Mouse (Mus musculus) hindbrain, postnatal 0 days (tissue): ENCODE measurements at regions not wholly inside any gene's neighbourhood (a gene's known extent, or its start where the extent isn't known, plus 50 kb on each side); places are given as distances from the start of the nearest gene placed in this dataset.

Experiments
- ATAC-seq: fragments of 200-750 bp; cut with Nextera tagmentation; 2 replicates; pipeline ENCODE4 v1.8.0; 2017; ENCODE audit warnings: mild to moderate bottlenecking, moderate TSS enrichment, moderate library complexity
- DNase-seq: peaks from one replicate; pipeline ENCODE4 v3.0.0-alpha.2; 2015; ENCODE audit warnings: low spot score
- H3K27ac ChIP-seq: fragments of 300-500 bp; sonication (generic); 2 replicates; pipeline ENCODE4 v1.5.1; 2014; ENCODE audit warnings: mild to moderate bottlenecking
- H3K27me3 ChIP-seq: fragments of 300-500 bp; sonication (generic); 2 replicates; pipeline ENCODE4 v1.6.1; 2014; ENCODE audit warnings: low read length, mixed read lengths; ENCODE audit not compliant: insufficient read depth
- H3K36me3 ChIP-seq: fragments of 300-500 bp; sonication (generic); 2 replicates; pipeline ENCODE4 v1.6.1; 2014; ENCODE audit warnings: low read length, mixed read lengths; ENCODE audit not compliant: insufficient read depth
- H3K4me1 ChIP-seq: fragments of 300-500 bp; sonication (generic); 2 replicates; pipeline ENCODE4 v1.6.1; 2014; ENCODE audit warnings: antibody characterized with exemption, low read length, mixed read lengths; ENCODE audit not compliant: insufficient read depth
- H3K4me2 ChIP-seq: fragments of 300-500 bp; sonication (generic); 2 replicates; pipeline ENCODE4 v1.6.1; 2014; ENCODE audit warnings: low read depth, mild to moderate bottlenecking, low read length, moderate library complexity, mixed read lengths
- H3K4me3 ChIP-seq: fragments of 300-500 bp; sonication (generic); 2 replicates; pipeline ENCODE4 v1.5.1; 2014; ENCODE audit warnings: low read length
- H3K9ac ChIP-seq: fragments of 300-500 bp; sonication (generic); replicated peaks from 2 replicates; pipeline ENCODE4 v1.6.1; 2014; ENCODE audit warnings: mild to moderate bottlenecking, low read length, moderate library complexity, mixed read lengths
- H3K9me3 ChIP-seq: fragments of 300-500 bp; sonication (generic); 2 replicates; pipeline ENCODE4 v1.6.1; 2016; ENCODE audit warnings: low read length, mixed read lengths
- CTCF ChIP-seq: IDR thresholded peaks from 2 replicates; pipeline ENCODE4 v1.5.1; 2016; ENCODE audit warnings: antibody characterized with exemption, control low read depth, low read depth
- WGBS: fragments of 180-500 bp; shearing (Covaris S2); extraction: QIAGEN DNeasy Blood & Tissue Kit; methylation state at CpG from one replicate; pipeline ENCODE4 v1.1.7; 2014; 5-methylcytosine and 5-hydroxymethylcytosine counted together

GRCm38 (mm10) chr17:45953523-45953922, 78.6 kb downstream of the Vegfa start:
- DNase-seq (no peak), ATAC-seq (no peak)
- Histone ChIP-seq H3K9ac (no peak overlapping the region), H3K36me3 (no peaks in the 10 kb centered on the region), H3K4me2 (no peak overlapping the region), H3K27me3 (no peaks in the 10 kb centered on the region), H3K27ac (no peak overlapping the region), H3K9me3 (no peaks in the 10 kb centered on the region), H3K4me3 (no peak overlapping the region), H3K4me1 (no peaks in the 10 kb centered on the region)
- TF ChIP-seq CTCF, result no peak
- WGBS, result 85% methylated on average over 8 of the region's 8 CpGs

GRCm38 (mm10) chr17:45950533-45951164, 81.5 kb downstream of the Vegfa start:
- no peak overlapping the region for H3K4me2 ChIP-seq
- H3K4me3 ChIP-seq, result no peak overlapping the region
- WGBS, result 53% methylated on average over 9 of the region's 9 CpGs
- H3K27me3 ChIP-seq, result no peaks in the 10 kb centered on the region
- DNase-seq, result no peak
- H3K9ac ChIP-seq, result no peak overlapping the region
- no peak overlapping the region for H3K27ac ChIP-seq
- H3K4me1 ChIP-seq, result no peaks in the 10 kb centered on the region
- ATAC-seq, result no peak
- H3K36me3 ChIP-seq, result no peaks in the 10 kb centered on the region
- TF ChIP-seq CTCF, result no peak
- H3K9me3 ChIP-seq, result no peaks in the 10 kb centered on the region

- WGBS, result 93% methylated on average over 6 of the region's 6 CpGs
Measured at GRCm38 (mm10) chr17:45949141-45949540, 83.0 kb downstream of the Vegfa start.

DNA sequence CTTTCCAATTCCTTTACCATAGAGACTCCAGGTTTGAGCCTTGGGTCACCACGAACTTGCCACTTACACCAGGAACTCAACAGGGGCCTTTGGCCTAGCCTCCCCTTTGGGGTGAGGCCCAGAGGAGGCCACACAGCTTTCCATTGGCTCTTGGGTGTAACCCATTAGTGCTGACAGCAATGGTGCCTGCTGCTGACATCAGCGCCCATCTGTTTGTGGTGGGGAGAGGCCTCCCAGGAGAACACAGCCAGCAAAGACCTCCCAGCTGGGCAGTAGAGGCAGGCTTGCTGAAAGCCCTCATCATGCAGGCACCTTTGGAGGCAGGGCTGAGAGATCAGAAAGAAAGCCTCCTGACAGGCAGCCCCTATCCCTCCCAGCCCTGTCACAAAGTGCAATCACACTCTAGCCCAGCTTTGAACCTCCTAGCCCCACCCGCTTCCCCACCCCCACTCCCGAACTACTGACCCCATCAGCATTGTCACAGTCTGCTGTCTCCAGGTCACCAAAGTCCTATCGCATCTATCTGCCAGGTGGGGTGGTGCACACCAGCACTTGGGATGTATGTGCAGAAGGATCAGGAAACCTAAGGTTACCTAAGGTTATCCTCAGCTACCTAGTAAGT, 83.7 kb downstream of the Vegfa start:
- 83% methylated on average over 5 of the region's 5 CpGs for WGBS
- H3K27ac ChIP-seq, result no peak overlapping the region
- H3K4me3 ChIP-seq, result no peak overlapping the region
- no peaks in the 10 kb centered on the region for H3K4me1 ChIP-seq
- ATAC-seq (no peak), DNase-seq (no peak)
- no peaks in the 10 kb centered on the region for H3K9me3 ChIP-seq
- H3K4me2 ChIP-seq, result no peak overlapping the region
- no peaks in the 10 kb centered on the region for H3K36me3 ChIP-seq
- no peak for TF ChIP-seq CTCF
- H3K27me3 ChIP-seq, result no peaks in the 10 kb centered on the region
- no peak overlapping the region for H3K9ac ChIP-seq

More at GRCm38 (mm10) chr17:45949141-45949540, 83.0 kb downstream of the Vegfa start:
- Histone ChIP-seq H3K27me3 (no peaks in the 10 kb centered on the region), H3K4me3 (no peak overlapping the region), H3K36me3 (no peaks in the 10 kb centered on the region), H3K9ac (no peak overlapping the region), H3K9me3 (no peaks in the 10 kb centered on the region), H3K4me1 (no peaks in the 10 kb centered on the region), H3K4me2 (no peak overlapping the region), H3K27ac (no peak overlapping the region)
- no peak for TF ChIP-seq CTCF
- DNase-seq, result no peak
- ATAC-seq, result no peak

DNA sequence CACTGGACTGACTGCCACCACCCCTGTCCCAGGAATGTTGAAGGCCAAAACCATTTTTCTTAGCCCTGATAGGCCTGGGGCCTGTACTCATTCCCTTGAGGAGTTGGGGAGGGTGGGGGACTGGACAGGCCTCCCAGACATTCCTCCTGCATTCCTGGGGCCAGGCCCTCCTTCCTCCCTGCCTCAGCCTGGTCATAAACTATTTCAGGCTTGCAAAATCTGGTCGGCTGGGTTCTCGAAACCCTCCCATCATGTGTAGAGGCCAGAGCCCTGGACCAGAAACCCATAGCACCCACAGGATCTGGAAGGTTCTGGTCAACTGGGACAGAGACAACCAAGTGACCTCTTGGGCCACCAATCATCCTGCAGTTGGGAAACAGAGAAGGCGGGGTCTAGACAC, 87.2 kb downstream of the Vegfa start:
- H3K27ac ChIP-seq, result no peak overlapping the region
- H3K9ac ChIP-seq, result no peak overlapping the region
- no peak overlapping the region for H3K4me3 ChIP-seq
- no peaks in the 10 kb centered on the region for H3K9me3 ChIP-seq
- H3K27me3 ChIP-seq, result no peaks in the 10 kb centered on the region
- 87% methylated on average over 3 of the region's 3 CpGs for WGBS
- H3K4me2 ChIP-seq, result no peak overlapping the region
- DNase-seq (no peak), ATAC-seq (no peak)
- H3K36me3 ChIP-seq, result no peaks in the 10 kb centered on the region
- no peak for TF ChIP-seq CTCF
- no peaks in the 10 kb centered on the region for H3K4me1 ChIP-seq

GRCm38 (mm10) chr17:45943244-45943643, 88.9 kb downstream of the Vegfa start:
- 77% methylated on average over 6 of the region's 6 CpGs for WGBS
- H3K9ac ChIP-seq, result no peak overlapping the region
- no peak overlapping the region for H3K4me2 ChIP-seq
- no peak overlapping the region for H3K27ac ChIP-seq
- DNase-seq, result no peak
- H3K9me3 ChIP-seq, result no peaks in the 10 kb centered on the region
- no peaks in the 10 kb centered on the region for H3K27me3 ChIP-seq
- H3K4me3 ChIP-seq, result no peak overlapping the region
- no peaks in the 10 kb centered on the region for H3K36me3 ChIP-seq
- no peak for TF ChIP-seq CTCF
- no peaks in the 10 kb centered on the region for H3K4me1 ChIP-seq
- ATAC-seq, result no peak

GRCm38 (mm10) chr17:45941890-45942375, 90.2 kb downstream of the Vegfa start:
- H3K4me1 ChIP-seq, result no peaks in the 10 kb centered on the region
- ATAC-seq (no peak), DNase-seq (no peak)
- H3K27ac ChIP-seq, result no peak overlapping the region
- no peaks in the 10 kb centered on the region for H3K27me3 ChIP-seq
- TF ChIP-seq CTCF, result no peak
- 33% methylated on average over 4 of the region's 4 CpGs for WGBS
- H3K9ac ChIP-seq, result no peak overlapping the region
- H3K36me3 ChIP-seq, result no peaks in the 10 kb centered on the region
- no peaks in the 10 kb centered on the region for H3K9me3 ChIP-seq
- H3K4me2 ChIP-seq, result no peak overlapping the region
- no peak overlapping the region for H3K4me3 ChIP-seq
